Mouse (Mus musculus) limb, embryonic 15.5 days (tissue): ENCODE data around the gene Cacna1c. TPM values are rescaled to one million over a fixed set of nuclear protein-coding genes. Genes with fewer than 3 reads are reported as not detected.

Experiments used
- ATAC-seq: fragments of 200-750 bp; cut with Nextera tagmentation; 2 replicates; pipeline ENCODE4 v1.8.0; 2017; ENCODE audit warnings: low read depth, moderate TSS enrichment; ENCODE audit not compliant: insufficient number of reproducible peaks, low FRiP score, low TSS enrichment
- H3K27ac ChIP-seq: fragments of 300-500 bp; sonication (generic); 2 replicates; pipeline ENCODE4 v1.5.1; 2015; ENCODE audit warnings: moderate library complexity, mild to moderate bottlenecking, inconsistent platforms
- H3K27me3 ChIP-seq: fragments of 300-500 bp; sonication (generic); 2 replicates; pipeline ENCODE4 v1.6.1; 2015; ENCODE audit warnings: inconsistent platforms
- H3K36me3 ChIP-seq: fragments of 300-500 bp; sonication (generic); 2 replicates; pipeline ENCODE4 v1.6.1; 2015; ENCODE audit warnings: inconsistent platforms
- H3K4me1 ChIP-seq: fragments of 300-500 bp; sonication (generic); 2 replicates; pipeline ENCODE4 v1.6.1; 2015; ENCODE audit warnings: inconsistent platforms
- H3K4me2 ChIP-seq: fragments of 300-500 bp; sonication (generic); 2 replicates; pipeline ENCODE4 v1.6.1; 2015; ENCODE audit warnings: mild to moderate bottlenecking, inconsistent platforms
- H3K4me3 ChIP-seq: fragments of 300-500 bp; sonication (generic); 2 replicates; pipeline ENCODE4 v1.5.1; 2015; ENCODE audit warnings: mild to moderate bottlenecking, inconsistent platforms
- H3K9ac ChIP-seq: fragments of 300-500 bp; sonication (generic); 2 replicates; pipeline ENCODE4 v1.6.1; 2015; ENCODE audit warnings: inconsistent platforms
- H3K9me3 ChIP-seq: fragments of 300-500 bp; sonication (generic); 2 replicates; pipeline ENCODE4 v1.6.1; 2016; ENCODE audit warnings: inconsistent platforms
- WGBS: fragments of 180-500 bp; shearing (Covaris S2); methylation state at CpG from one replicate; pipeline ENCODE4 v1.1.7; 2015; 5-methylcytosine and 5-hydroxymethylcytosine counted together
- polyA plus RNA-seq: library from polyadenylated mRNA; unstranded; fragments of >200 nt; fragmentation: Nextera tagmentation; extraction: Ambion mirVana; gene quantifications from 2 replicates; pipeline ENCODE4 v1.2.1, GENCODE M21; 2015

Cacna1c gene
- polyA plus RNA-seq, 1 experiment from 2014 or later, result 6.2 TPM

GRCm38 (mm10) chr6:119039815-119040214 lies 156.4 kb downstream of the Cacna1c start:
- no peak overlapping the region for H3K27ac ChIP-seq
- no peak for ATAC-seq

GRCm38 (mm10) chr6:119039293-119039692 lies 156.9 kb downstream of the Cacna1c start:
- H3K27ac ChIP-seq, result no peak overlapping the region
- no peak overlapping the region for H3K9ac ChIP-seq
- no peak overlapping the region for H3K4me3 ChIP-seq
- H3K4me2 ChIP-seq, result no peak overlapping the region
- 77% methylated on average over 5 of the region's 5 CpGs for WGBS
- no peaks in the 10 kb centered on the region for H3K27me3 ChIP-seq
- peaks cover 6% of the 10 kb centered on the region for H3K36me3 ChIP-seq
- peaks cover 33% of the 10 kb centered on the region for H3K4me1 ChIP-seq
- no peaks in the 10 kb centered on the region for H3K9me3 ChIP-seq
- ATAC-seq, result no peak

More at GRCm38 (mm10) chr6:119039815-119040214, 156.4 kb downstream of the Cacna1c start:
- H3K4me2 ChIP-seq, result no peak overlapping the region
- peaks cover 33% of the 10 kb centered on the region for H3K4me1 ChIP-seq
- H3K36me3 ChIP-seq, result peaks cover 6% of the 10 kb centered on the region
- no peaks in the 10 kb centered on the region for H3K9me3 ChIP-seq
- 69% methylated on average over 7 of the region's 7 CpGs for WGBS
- H3K4me3 ChIP-seq, result no peak overlapping the region
- H3K9ac ChIP-seq, result no peak overlapping the region
- H3K27me3 ChIP-seq, result no peaks in the 10 kb centered on the region

GRCm38 (mm10) chr6:119037815-119038214 lies 158.4 kb downstream of the Cacna1c start:
- 55% methylated on average over 6 of the region's 6 CpGs for WGBS
- Histone ChIP-seq H3K4me1 (peaks cover 33% of the 10 kb centered on the region), H3K4me3 (no peak overlapping the region), H3K27me3 (no peaks in the 10 kb centered on the region), H3K36me3 (peaks cover 6% of the 10 kb centered on the region), H3K27ac (peak overlapping the region; percentile 22; the same call in 1 of the 2 replicates), H3K9ac (no peak overlapping the region), H3K9me3 (no peaks in the 10 kb centered on the region), H3K4me2 (no peak overlapping the region)
- ATAC-seq, result no peak

- Histone ChIP-seq H3K4me2 (no peak overlapping the region), H3K27ac (no peak overlapping the region), H3K4me3 (no peak overlapping the region), H3K9ac (no peak overlapping the region), H3K4me1 (peaks cover 29% of the 10 kb centered on the region), H3K9me3 (no peaks in the 10 kb centered on the region), H3K36me3 (peaks cover 6% of the 10 kb centered on the region), H3K27me3 (no peaks in the 10 kb centered on the region)
- 60% methylated on average over 2 of the region's 2 CpGs for WGBS
- ATAC-seq, result no peak
Observed at GRCm38 (mm10) chr6:119037047-119037446, 159.2 kb downstream of the Cacna1c start.

GRCm38 (mm10) chr6:119035361-119035760 lies 160.9 kb downstream of the Cacna1c start:
- WGBS, result 91% methylated on average over 6 of the region's 6 CpGs
- H3K27me3 ChIP-seq, result no peaks in the 10 kb centered on the region
- H3K4me3 ChIP-seq, result no peak overlapping the region
- H3K27ac ChIP-seq, result no peak overlapping the region
- H3K4me1 ChIP-seq, result peaks cover 20% of the 10 kb centered on the region
- ATAC-seq, result no peak
- H3K36me3 ChIP-seq, result peaks cover 6% of the 10 kb centered on the region
- H3K9me3 ChIP-seq, result no peaks in the 10 kb centered on the region
- no peak overlapping the region for H3K4me2 ChIP-seq
- H3K9ac ChIP-seq, result no peak overlapping the region

- ATAC-seq, result no peak
- H3K9me3 ChIP-seq, result no peaks in the 10 kb centered on the region
- H3K27ac ChIP-seq, result no peak overlapping the region
- H3K4me3 ChIP-seq, result no peak overlapping the region
- no peak overlapping the region for H3K4me2 ChIP-seq
- H3K4me1 ChIP-seq, result peaks cover 19% of the 10 kb centered on the region
- 88% methylated on average over 2 of the region's 2 CpGs for WGBS
- H3K9ac ChIP-seq, result no peak overlapping the region
- peaks cover 6% of the 10 kb centered on the region for H3K36me3 ChIP-seq
- H3K27me3 ChIP-seq, result no peaks in the 10 kb centered on the region
Observed at GRCm38 (mm10) chr6:119034947-119035346, 161.3 kb downstream of the Cacna1c start.

- no peak for ATAC-seq
- Histone ChIP-seq H3K27me3 (no peaks in the 10 kb centered on the region), H3K4me3 (no peak overlapping the region), H3K4me2 (no peak overlapping the region), H3K4me1 (0 out of 2 replicates have a peak, but pooled peaks cover 7% of the 10 kb centered on the region), H3K9me3 (no peaks in the 10 kb centered on the region), H3K27ac (no peak overlapping the region), H3K36me3 (no peaks in the 10 kb centered on the region), H3K9ac (no peak overlapping the region)
- whole genome bisulfite sequencing, result 71% methylated on average over 6 of the region's 6 CpGs
Observed at GRCm38 (mm10) chr6:119027880-119028279, 168.3 kb downstream of the Cacna1c start.

GRCm38 (mm10) chr6:119022850-119023249 lies 173.4 kb downstream of the Cacna1c start:
- no peak overlapping the region for H3K4me3 ChIP-seq
- H3K4me1 ChIP-seq, result peaks cover 27% of the 10 kb centered on the region
- no peak for ATAC-seq
- no peak overlapping the region for H3K4me2 ChIP-seq
- 66% methylated on average over 2 of the region's 2 CpGs for WGBS
- no peaks in the 10 kb centered on the region for H3K36me3 ChIP-seq
- no peaks in the 10 kb centered on the region for H3K27me3 ChIP-seq
- H3K9ac ChIP-seq, result no peak overlapping the region
- H3K9me3 ChIP-seq, result no peaks in the 10 kb centered on the region
- no peak overlapping the region for H3K27ac ChIP-seq

GRCm38 (mm10) chr6:119021226-119021625 lies 175.0 kb downstream of the Cacna1c start:
- no peaks in the 10 kb centered on the region for H3K9me3 ChIP-seq
- H3K9ac ChIP-seq, result no peak overlapping the region
- no peak overlapping the region for H3K27ac ChIP-seq
- peaks cover 32% of the 10 kb centered on the region for H3K4me1 ChIP-seq
- WGBS, result 59% methylated on average over 8 of the region's 8 CpGs
- no peak for ATAC-seq
- no peaks in the 10 kb centered on the region for H3K36me3 ChIP-seq
- no peak overlapping the region for H3K4me2 ChIP-seq
- no peak overlapping the region for H3K4me3 ChIP-seq
- H3K27me3 ChIP-seq, result no peaks in the 10 kb centered on the region

- Histone ChIP-seq H3K4me1 (peaks cover 39% of the 10 kb centered on the region), H3K9ac (no peak overlapping the region), H3K36me3 (no peaks in the 10 kb centered on the region), H3K27me3 (no peaks in the 10 kb centered on the region), H3K9me3 (no peaks in the 10 kb centered on the region), H3K27ac (no peak overlapping the region), H3K4me2 (no peak overlapping the region), H3K4me3 (no peak overlapping the region)
- ATAC-seq, result 0 out of 2 replicates have a peak, but pooled peaks have one; percentile 30
- WGBS, result 78% methylated on average over 6 of the region's 6 CpGs
Observed at GRCm38 (mm10) chr6:119018956-119019355, 177.3 kb downstream of the Cacna1c start.

GRCm38 (mm10) chr6:119018256-119018655 lies 178.0 kb downstream of the Cacna1c start:
- no peak overlapping the region for H3K4me2 ChIP-seq
- WGBS, result 78% methylated on average over 2 of the region's 2 CpGs
- no peaks in the 10 kb centered on the region for H3K9me3 ChIP-seq
- peaks cover 39% of the 10 kb centered on the region for H3K4me1 ChIP-seq
- H3K4me3 ChIP-seq, result no peak overlapping the region
- no peak overlapping the region for H3K27ac ChIP-seq
- H3K27me3 ChIP-seq, result no peaks in the 10 kb centered on the region
- ATAC-seq, result no peak
- H3K36me3 ChIP-seq, result no peaks in the 10 kb centered on the region
- no peak overlapping the region for H3K9ac ChIP-seq

GRCm38 (mm10) chr6:119017498-119017897 lies 178.7 kb downstream of the Cacna1c start:
- Histone ChIP-seq H3K36me3 (no peaks in the 10 kb centered on the region), H3K4me2 (no peak overlapping the region), H3K27ac (no peak overlapping the region), H3K4me3 (no peak overlapping the region), H3K4me1 (peaks cover 39% of the 10 kb centered on the region), H3K9ac (no peak overlapping the region), H3K27me3 (no peaks in the 10 kb centered on the region), H3K9me3 (no peaks in the 10 kb centered on the region)
- ATAC-seq, result no peak
- 47% methylated on average over 10 of the region's 10 CpGs for WGBS

GRCm38 (mm10) chr6:119015346-119015745 lies 180.9 kb downstream of the Cacna1c start:
- no peaks in the 10 kb centered on the region for H3K9me3 ChIP-seq
- no peak overlapping the region for H3K4me3 ChIP-seq
- H3K4me2 ChIP-seq, result no peak overlapping the region
- no peak for ATAC-seq
- H3K27ac ChIP-seq, result no peak overlapping the region
- no peaks in the 10 kb centered on the region for H3K36me3 ChIP-seq
- no peak overlapping the region for H3K9ac ChIP-seq
- no peaks in the 10 kb centered on the region for H3K27me3 ChIP-seq
- peaks cover 30% of the 10 kb centered on the region for H3K4me1 ChIP-seq
- WGBS, result 14% methylated on average over 2 of the region's 2 CpGs
